Mouse (Mus musculus) adrenal gland, adult 8-10 months (tissue): Measurements from ENCODE around the gene Dcaf8. TPM values are rescaled to one million over a fixed set of nuclear protein-coding genes. Genes with fewer than 3 reads are reported as not detected.

Experiments
- DNase-seq: peaks from one replicate; pipeline ENCODE4 v3.0.0; 2022
- total RNA-seq, 4 experiments: library from RNA; stranded (reverse); gene quantifications; 2 replicates each; pipeline ENCODE4 v1.2.4; 2022

Dcaf8 gene
- total RNA-seq, 4 experiments from 2014 or later, result 141 to 189 (median 156) TPM

DNA sequence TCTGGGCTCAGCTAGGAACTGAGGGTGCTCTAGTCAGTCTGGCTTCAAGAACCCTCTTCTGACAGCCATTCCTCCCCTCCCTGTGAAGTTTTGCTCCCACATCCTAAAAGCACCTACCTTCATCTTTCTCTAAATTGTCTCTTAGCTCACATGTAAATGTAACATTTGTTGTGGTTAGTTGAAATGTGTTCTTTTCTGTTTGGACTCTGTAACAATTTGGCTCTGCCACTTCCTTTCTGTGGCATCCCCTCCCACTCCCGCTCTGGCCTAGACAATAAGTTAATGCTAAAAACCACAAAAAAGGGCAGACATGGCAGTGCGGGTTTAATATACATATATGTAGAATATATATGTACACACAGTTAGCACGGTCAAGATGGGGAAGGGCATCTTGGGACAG lies 49.3 kb downstream of the Dcaf8 start:
- no peak for DNase-seq

DNA sequence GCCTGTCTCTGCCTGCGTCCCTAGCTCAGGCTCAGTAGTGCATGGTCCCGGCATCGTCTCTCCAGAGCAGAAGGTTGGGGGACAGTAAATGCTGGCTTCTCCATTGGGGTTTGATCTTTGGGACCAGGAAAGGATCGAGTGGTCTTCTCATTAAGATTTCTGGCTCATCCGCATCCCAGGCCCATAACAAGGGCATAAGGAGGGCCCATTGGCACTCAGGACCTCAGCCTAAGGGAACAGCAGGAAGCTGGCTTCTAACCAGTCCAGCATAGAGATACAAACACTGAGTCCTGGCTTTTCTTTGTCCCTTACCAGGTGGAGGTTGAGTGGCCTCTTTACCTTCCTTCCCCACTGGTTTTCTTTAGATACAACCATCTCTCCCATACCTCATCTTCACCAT lies 50.0 kb downstream of the Dcaf8 start:
- DNase-seq, result no peak

DNA sequence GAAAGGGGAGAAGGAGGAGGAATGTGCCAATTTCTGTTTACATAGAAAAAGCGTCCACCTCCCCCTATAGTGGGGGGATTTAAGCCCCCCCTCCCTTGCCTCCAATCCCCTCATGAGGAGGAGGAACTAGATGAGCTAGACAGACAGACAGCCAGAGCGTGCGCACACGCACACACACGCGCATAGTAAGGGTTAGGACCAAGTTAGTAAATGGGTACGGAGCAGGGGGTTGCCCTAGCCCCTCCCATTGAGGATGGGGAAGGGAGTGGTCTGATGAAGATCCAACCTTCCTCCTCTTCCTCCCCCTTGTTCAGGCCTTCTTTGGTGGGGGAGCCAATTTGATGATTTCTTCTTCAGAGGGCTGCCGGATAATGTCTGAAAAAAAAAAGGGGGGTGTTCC lies 50.4 kb downstream of the Dcaf8 start:
- DNase-seq, result no peak

DNA sequence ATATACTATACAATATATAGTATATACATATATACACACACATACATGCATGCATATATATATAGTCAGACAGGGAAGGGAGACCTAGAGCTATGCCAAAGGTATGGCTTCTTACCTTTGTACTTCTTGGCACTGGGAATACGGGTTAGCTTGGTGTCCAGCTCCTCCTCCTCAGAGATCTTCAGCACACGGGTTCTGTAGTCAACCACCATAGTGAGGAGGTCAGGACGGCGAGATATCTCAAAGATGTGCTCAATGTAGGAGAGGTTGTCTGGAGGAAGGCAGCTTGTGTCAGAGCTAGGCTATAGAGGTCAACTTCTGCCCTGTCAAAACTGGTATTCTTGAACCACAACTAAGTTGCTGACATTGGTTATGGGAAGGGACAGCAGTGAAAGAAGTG lies 51.1 kb downstream of the Dcaf8 start:
- no peak for DNase-seq

DNA sequence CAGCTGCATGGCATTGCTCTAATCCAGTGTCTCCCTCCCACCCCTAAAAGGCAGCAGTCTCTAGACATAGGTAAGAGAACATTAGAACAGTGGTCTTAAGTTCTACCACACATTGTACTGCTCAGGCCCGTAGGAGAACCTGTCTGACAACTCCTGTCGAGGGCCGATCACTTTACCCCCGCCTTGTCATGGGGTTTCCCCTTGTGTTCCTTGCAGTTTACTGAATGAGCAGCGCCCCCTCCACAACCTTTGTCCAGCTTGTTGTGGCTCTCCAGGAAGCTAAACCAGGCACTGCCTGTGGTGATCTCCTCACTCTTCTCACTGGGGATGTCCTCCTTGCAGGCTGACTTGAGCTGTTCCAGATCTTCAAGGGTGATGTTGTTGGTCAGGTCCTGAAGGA lies 52.3 kb downstream of the Dcaf8 start:
- DNase-seq, result no peak

DNA sequence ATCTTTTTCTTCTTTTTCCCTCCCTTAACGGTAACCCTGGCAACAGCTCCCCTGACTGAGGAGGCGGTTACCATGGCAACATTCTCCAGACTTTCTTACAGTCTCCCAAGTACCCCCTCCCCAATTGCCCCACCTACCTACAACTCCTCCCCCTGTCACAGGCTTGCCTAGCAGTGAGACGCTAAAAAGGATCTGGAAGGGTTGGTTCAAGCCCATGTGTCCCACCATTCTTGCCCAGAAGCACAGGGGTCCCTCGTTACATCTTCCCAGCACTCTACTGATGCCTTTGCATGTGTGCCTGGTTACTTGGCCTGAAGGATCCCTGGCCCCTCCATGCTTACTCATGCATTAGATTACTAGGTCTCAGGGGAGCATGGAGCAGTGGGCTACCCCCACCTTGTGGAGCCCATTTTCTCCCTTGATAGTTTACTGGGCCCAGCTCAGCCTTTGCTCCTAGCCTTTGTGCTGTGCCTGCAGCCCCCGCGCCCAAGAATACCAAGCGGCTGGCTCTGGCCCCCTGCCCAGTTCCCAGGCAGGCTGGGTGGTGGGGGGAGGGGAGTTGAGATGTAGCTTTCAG lies 53.1 kb downstream of the Dcaf8 start:
- no peak for DNase-seq

DNA sequence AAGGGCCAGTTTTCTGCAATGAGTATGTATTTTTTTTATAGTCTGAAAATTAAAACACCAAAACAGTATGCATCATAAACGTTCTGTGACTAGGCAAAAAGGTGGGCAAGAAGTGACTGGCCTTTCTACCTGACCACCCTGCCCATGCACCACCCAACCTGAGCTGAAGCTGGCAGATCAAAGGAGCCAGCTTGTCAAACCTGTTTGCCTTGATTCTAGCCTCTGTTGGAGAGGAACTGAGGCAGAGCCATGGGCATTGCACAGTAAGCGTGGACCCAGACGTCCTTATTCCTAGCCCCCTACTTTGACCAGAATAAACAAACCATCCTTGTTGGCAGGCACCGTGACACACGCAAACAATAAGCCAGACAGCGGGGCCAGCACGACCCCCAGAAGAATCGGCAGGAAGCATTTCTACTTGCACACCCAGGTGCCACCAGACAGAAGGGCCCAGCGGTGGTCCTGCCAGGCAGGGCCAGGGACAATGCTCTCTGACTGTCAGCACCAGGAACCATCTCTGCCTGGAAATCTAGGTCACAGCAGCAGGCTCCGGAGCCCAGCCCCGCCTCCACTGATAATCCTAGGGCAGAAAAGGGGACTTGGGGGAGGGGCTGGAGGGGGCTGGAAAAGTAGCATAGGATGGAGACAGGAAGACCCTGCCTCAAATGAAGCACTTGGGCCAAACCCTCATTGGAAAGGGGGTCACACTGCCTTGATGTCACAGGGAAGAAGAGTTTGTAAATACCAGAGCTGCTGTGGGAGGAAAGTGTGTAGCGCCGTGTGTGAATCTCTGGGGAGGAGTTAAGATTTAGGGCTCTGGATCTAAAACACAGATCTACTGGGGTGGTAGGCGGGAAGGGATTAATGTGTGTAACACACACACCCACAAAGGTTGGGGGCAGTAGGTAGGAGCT lies 54.3 kb downstream of the Dcaf8 start:
- no peak for DNase-seq

DNA sequence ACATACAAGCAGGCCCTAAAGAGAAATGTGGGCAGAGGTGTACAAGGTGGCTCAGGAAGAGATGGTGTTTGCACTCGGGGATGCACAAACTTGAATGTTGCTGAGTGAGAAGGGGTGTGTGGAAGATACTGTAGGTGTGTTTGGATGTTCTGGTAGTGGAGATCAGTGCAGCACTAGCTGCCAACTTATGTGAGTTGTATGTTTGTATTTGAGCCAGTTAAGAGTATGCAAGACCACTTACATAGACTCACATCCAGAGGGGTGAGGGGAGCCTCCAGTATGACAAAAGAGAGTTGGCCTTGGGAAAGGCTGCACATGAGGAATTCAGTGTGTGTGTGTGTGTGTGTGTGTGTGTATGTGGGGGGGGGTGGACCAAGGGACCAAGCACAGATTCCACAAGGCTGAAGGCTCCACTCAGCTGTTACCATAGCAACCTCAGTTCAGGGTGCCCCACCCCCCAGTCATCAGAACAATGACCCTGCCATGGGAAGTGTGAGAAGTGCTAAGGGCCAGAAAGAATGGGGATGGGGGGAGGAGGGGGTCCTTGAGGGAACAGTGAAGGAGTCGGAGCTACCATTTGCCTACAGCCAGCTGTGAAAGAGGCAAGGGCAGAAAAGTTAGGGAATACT lies 55.1 kb downstream of the Dcaf8 start:
- DNase-seq, result no peak

DNA sequence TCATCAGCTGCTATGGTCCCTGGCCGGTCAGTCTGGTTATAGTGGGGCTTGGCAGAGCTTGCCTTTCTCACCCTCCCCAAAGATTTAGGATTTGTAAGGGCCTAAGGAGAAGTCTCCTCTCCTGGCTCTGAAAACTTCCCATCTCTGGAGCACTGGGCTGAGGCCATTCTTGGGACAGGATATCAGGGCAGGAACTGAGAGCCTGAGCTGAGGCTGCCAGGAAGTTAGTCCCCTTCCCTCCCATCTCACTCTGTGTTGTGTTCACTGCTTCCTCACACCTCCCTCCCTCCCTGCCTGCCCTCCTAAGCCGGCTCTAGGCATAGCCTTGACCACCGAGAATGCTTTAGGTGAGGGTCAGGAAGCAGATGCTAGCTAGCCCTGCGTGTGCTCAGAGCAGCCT lies 55.7 kb downstream of the Dcaf8 start:
- DNase-seq, result no peak

DNA sequence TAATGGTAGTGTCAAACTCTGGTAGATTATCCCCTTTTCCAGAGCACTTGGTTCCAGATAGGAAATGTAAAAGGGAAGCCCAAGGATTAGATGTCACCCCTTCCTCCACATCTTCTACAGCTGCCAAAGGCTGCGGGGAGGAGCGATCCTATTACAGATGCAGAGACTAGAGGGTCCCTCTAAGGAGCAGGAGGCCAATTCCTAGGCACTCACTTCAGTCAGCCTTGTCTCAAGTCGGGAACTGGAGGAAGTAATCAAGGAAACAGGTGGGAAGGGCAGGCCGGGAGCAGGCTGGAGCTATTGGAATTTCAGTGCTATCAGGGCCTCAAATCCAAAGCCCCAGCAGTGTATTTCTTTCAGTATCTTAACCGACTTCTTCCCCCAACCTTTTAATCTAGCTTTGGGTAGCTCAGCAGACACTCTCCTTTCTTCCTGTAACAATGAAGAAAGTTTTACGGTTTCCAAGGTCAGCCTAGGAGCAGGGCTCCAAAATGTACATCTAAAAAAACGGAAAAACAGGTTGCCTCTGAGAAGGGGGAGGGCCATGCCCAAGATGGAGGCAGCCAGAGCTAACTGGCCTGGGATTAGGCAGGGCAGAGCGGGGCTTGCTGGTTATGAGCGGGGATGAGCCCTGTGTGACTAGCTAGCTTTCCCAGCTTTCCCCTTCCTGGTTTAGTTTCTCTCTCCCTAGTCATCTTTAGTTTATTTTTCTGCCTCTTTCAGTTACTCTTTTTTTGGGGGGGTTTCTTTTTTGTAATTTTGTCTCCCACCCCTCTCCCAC lies 56.3 kb downstream of the Dcaf8 start:
- DNase-seq, result no peak

DNA sequence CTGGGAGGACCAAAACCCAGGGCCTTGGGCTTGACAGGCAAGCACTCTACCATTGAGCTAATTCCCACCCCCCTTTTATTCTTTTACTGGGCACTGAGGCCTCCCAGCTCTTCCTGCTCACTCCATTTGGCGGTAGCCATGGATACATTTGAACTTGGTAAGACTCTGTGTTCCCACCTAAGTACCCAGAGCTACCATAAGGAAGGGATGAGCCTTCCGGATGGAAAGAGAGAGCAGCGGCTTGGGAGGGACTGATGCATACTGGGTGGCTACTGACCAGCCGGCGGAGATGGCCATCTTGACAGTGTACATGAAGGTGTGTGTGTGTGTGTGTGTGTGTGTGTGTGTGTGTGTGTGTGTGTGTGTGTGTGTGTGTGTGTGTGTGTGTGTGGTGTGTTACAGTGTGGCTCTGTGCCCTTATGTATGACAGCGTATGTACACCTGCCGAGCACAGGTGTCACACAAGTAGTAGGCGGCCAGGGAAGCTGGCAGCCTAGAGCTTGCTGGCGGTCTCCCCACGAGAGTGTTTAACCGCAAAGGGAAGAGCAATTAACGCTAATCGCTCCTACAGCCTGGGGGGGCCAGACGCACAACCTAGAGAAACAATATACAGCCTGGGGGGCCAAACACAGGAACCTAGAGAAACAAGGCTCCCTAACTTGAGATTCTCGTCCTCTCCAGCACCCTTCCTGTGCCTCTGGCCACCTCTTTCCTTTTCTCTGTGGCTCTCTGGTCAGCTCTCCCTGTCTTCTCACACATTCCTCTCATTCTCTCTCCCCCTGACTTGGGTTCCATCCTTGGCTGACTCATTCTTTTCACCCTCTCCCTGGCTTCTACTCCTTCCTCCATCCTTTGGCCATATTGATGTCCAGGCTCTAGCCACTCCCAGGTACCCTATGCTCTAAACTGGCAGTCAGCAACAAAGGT lies 57.2 kb downstream of the Dcaf8 start:
- no peak for DNase-seq

DNA sequence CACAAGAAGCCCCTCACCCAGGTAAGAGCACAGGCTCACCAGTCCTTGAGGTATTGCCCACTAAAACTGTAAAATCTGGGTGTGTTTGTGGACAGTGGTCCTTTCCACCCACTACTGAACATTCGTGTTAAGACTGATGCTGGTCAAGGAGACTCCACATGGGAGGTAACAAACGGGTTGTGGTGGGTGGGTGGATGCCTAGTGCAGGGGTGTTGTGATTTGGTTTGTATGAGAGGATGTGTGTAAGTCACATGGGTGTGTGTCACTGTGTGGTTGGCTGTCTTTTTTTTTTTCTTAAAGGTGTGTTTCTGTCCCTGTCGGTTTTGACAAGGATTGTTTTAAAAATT lies 57.8 kb downstream of the Dcaf8 start:
- DNase-seq, result no peak

DNA sequence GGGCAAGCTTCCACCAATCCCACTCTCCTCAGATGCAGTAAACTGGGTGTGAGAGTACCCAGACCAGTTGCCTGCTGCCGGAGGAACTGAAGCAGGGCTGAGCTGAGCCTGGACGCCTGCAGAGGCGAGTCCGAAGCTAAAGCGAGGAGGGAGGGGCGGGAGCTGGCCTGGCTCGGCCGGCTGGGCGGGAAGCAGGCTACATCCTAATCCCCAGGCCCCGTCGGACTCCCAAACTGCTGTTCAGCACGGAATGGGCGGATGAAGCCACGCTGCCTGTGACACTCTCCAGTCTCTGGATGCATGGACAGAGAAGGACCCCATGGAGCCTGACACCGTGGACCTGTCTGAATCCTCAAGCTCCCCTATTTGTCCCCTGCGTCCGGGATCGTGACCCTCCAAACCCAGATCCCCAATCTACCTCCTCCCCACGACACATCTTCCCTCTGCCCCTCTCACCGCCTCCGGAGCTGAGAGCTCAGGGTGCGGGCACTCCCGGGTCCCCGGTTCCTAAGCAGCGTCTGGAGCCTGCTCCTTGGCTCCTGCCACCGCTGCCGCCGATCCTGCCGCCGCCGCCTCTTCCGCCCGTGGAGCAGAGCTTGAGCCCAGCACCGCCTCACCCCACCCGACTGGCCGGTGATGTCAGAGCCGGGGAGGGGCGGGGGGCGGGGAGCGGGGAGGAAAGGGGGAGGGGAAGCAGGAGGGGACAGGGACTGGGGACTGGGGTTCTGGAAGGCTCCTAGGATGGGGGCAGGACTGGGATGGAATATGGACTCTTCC lies 58.4 kb downstream of the Dcaf8 start, which contains the start of gene Pea15a:
Gene Pea15a, minus strand, starts transcription at position 664 of the 777 bp plus-strand sequence.
- peak; percentile 78 for DNase-seq

DNA sequence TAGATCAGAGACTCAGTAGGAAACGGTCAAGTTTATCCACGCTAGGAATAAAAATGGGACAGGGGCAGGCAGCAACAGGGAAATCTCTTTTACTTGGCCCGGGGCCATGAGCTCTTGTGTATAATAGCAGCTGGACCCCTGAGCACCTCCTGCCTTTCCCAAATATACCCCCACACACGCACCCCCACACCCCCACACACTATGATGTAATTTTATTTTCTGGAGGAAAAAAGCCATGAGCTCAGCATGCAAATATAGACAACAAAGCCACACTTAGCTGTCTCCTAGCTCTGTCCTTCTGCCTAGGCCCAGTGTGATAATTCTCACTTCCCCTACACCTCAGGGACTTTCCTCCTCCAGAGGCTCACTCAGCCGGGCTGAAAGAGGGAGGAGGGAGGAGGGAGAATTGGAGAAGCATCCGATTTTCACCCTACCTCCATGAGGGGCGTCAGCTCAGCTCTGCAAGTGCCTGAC lies 59.3 kb downstream of the Dcaf8 start:
- no peak for DNase-seq

DNA sequence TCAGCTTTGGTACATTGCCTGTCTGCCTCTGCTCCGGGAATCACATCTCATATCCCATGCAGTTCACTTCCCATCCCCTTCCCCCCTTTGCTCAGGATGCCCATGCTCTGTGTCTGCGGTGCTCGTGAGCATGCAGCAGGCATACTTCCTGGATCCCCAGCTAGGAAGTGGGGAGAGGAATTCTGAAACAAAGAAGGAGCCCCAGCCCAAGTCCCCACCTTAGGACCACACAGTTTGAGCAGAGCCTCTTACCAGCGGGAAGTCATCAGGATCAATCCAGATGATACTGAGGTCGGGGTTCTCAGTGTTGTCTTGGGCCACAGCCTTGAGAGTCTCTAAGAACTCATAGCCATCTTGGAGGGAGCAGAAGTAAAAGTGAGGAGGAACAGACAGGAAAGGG lies 64.9 kb downstream of the Dcaf8 start:
- DNase-seq, result no peak

DNA sequence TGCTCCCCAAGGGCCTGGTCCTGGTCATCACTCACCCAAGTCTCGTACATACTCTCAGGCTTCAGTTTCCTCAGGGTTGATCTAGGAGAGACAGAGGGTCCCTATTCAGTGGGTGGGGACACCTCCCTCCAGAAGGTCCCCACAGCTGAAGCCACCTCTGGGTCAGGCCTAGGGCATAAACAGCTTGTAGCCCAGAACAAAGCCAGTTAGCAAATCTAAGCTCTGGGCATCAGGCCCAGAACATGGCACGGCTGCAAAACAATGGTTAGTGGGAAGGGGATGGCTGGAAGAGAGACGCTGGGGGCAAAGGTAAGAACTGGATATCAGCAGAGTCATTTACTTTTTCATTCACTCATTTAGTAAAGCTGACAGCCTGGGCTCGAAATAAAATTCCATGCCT lies 65.9 kb downstream of the Dcaf8 start:
- DNase-seq, result no peak

DNA sequence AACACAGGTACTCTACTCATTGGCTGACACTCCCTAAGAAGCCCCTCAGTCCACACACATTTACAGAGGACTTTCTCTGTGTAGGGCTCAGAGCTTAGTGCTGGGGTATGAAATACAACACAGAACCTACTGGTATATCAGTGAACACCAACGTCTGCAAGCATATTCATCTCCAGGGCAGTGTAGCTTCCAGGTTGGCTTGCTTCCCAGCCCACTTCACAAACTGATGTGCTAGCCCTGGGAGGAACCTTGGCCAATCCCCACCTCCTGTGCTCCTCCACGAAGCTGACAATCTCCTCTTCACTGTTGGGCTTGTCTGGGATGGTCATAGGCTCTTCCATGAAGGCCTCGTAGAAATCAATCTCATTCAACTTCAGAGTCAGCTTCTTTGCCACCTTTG lies 66.9 kb downstream of the Dcaf8 start:
- no peak for DNase-seq

DNA sequence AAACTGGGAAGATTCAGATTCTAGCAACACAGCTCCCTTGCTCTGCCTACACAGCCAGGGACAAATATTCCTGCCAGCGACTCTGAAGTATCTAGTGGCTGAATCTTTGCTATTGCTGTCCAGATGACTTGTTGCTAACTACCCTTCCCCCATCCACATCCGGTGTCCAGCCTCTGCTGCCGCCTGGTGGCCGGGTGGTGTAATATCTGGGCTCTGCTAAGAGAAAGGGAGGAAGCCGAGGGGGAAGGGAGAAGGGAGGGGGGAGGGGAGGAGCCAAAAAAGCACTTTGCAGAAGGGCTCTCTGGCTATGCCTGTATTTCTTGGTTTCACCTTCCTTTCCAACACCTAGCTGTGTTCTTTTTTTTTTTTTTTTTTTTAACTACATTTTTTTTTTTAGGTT lies 69.3 kb downstream of the Dcaf8 start:
- peak; percentile 93 for DNase-seq

DNA sequence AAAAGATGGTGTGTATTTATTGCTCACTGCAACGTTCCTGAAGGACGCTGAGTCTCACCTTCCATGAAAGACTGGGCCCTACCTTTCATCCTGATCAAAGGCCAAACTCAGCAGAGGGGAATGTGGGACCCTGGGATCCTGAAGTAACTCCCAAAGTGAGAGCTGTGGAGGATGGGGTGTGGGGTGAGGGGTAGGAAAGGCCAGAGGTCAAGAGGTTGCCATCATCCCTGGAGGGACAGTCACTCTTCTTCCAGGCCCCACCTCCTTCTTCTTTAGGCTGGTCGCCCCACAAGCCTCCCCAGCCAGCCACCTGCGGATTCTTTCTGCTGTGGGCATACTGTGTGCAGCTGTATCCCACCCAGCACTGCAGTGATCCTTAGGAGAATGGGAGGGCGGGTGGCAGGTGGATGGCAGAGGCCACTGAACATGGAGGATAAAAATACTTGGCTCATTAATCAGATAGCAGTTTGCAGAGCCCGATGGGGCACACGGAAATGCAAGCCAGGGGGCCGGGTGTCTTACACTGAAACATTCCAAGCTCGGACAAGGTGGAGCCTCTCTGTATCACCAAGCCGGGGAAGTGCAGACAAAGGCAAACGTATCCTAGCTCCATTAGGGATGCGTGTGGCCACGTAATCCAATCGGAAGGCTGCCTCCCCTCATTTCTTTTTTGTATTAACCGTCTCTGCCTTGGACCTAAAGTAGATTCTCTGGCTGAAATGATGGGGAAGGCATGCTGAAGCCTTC lies 70.5 kb downstream of the Dcaf8 start:
- DNase-seq, result no peak
